Mouse (Mus musculus) kidney, postnatal 0 days (tissue): ENCODE data around the gene Piezo1. TPM values are rescaled to one million over a fixed set of nuclear protein-coding genes. Genes with fewer than 3 reads are reported as not detected.

Experiments
- ATAC-seq: fragments of 200-750 bp; cut with Nextera tagmentation; replicated peaks from 2 replicates; pipeline ENCODE4 v1.8.0; 2017; ENCODE audit warnings: low read depth, moderate number of reproducible peaks, moderate TSS enrichment, moderate library complexity; ENCODE audit not compliant: low FRiP score
- DNase-seq: peaks from one replicate; pipeline ENCODE4 v3.0.0-alpha.2; 2016; ENCODE audit warnings: low spot score
- H3K27ac ChIP-seq: fragments of 300-500 bp; sonication (generic); 2 replicates; pipeline ENCODE4 v1.5.1; 2014; ENCODE audit warnings: mild to moderate bottlenecking
- H3K27me3 ChIP-seq: fragments of 300-500 bp; sonication (generic); 2 replicates; pipeline ENCODE4 v1.6.1; 2014; ENCODE audit warnings: low read length, mixed read lengths; ENCODE audit not compliant: insufficient read depth
- H3K36me3 ChIP-seq: fragments of 300-500 bp; sonication (generic); 2 replicates; pipeline ENCODE4 v1.6.1; 2014; ENCODE audit warnings: low read length, mixed read lengths; ENCODE audit not compliant: insufficient read depth
- H3K4me1 ChIP-seq: fragments of 300-500 bp; sonication (generic); replicated peaks from 2 replicates; pipeline ENCODE4 v1.6.1; 2014; ENCODE audit warnings: antibody characterized with exemption, low read length, mixed read lengths; ENCODE audit not compliant: insufficient read depth
- H3K4me2 ChIP-seq: fragments of 300-500 bp; sonication (generic); 2 replicates; pipeline ENCODE4 v1.6.1; 2014; ENCODE audit warnings: mild to moderate bottlenecking, low read length, moderate library complexity, mixed read lengths
- H3K4me3 ChIP-seq: fragments of 300-500 bp; sonication (generic); replicated peaks from 2 replicates; pipeline ENCODE4 v1.5.1; 2014; ENCODE audit warnings: low read depth, low read length
- H3K9ac ChIP-seq: fragments of 300-500 bp; sonication (generic); 2 replicates; pipeline ENCODE4 v1.6.1; 2014; ENCODE audit warnings: low read depth, low read length
- H3K9me3 ChIP-seq: fragments of 300-500 bp; sonication (generic); replicated peaks from 2 replicates; pipeline ENCODE4 v1.6.1; 2016; ENCODE audit warnings: low read length, inconsistent platforms, mixed read lengths
- CTCF ChIP-seq: IDR thresholded peaks from 2 replicates; pipeline ENCODE4 v1.5.1; 2016; ENCODE audit warnings: antibody characterized with exemption, low read depth, mild to moderate bottlenecking, moderate library complexity
- WGBS: fragments of 180-500 bp; shearing (Covaris S2); extraction: QIAGEN DNeasy Blood & Tissue Kit; methylation state at CpG from one replicate; pipeline ENCODE4 v1.1.7; 2014; 5-methylcytosine and 5-hydroxymethylcytosine counted together
- microRNA-seq: library from miRNA; unstranded; fragments of <30 nt; microRNA quantifications from one replicate; pipeline ENCODE4, GENCODE M21; 2016
- polyA plus RNA-seq: library from polyadenylated mRNA; unstranded; fragments of >200 nt; fragmentation: Nextera tagmentation; extraction: Ambion mirVana; gene quantifications from 2 replicates; pipeline ENCODE4 v1.2.1, GENCODE M21; 2015

Gene Piezo1
- polyA plus RNA-seq, 1 experiment from 2014 or later = 14.9 TPM

DNA sequence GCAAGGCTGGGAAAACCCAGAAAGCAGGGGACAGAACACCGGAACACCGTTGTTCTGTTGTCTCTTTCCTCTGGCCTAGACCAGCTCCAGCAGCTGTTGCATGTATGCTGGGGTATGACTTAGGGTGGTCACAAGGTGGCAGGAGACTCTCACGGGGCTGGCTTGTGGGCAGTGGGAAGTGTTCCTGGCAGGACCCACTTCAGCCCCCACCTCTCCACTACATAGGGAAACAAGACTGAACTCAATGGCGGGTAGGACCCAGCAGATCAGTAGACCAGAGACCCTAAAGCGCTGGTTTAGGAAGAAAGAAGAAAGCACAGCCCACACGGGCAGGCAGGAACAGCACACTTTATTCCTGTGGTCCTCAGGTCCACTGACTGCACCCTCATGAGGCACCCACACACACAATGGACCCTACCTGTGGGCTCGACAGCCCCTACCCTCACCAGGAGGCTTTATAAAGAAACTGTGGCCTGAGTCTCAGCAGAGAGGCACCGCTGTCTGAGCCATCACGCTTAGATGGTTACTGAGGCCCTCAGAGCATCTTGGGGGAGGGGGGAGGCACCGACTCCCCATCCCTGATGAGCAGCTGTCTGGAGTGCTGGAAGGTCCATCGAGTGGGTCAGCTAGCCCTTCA is 117.7 kb downstream of the Piezo1 start:
- Histone ChIP-seq H3K4me3 (no peak overlapping the region), H3K27me3 (no peaks in the 10 kb centered on the region), H3K4me1 (peaks cover 27% of the 10 kb centered on the region), H3K9me3 (no peaks in the 10 kb centered on the region), H3K9ac (peak overlapping the region; percentile 73; the same call in 1 of the 2 replicates), H3K4me2 (peak overlapping the region; percentile 84), H3K36me3 (0 out of 2 replicates have a peak, but pooled peaks cover 9% of the 10 kb centered on the region), H3K27ac (peak overlapping the region; percentile 78; the same call in 1 of the 2 replicates)
- peak; percentile 62 for TF ChIP-seq CTCF
- 60% methylated on average over 11 of the region's 11 CpGs for WGBS
- ATAC-seq (peak; percentile 16), DNase-seq (peak; percentile 22)

DNA sequence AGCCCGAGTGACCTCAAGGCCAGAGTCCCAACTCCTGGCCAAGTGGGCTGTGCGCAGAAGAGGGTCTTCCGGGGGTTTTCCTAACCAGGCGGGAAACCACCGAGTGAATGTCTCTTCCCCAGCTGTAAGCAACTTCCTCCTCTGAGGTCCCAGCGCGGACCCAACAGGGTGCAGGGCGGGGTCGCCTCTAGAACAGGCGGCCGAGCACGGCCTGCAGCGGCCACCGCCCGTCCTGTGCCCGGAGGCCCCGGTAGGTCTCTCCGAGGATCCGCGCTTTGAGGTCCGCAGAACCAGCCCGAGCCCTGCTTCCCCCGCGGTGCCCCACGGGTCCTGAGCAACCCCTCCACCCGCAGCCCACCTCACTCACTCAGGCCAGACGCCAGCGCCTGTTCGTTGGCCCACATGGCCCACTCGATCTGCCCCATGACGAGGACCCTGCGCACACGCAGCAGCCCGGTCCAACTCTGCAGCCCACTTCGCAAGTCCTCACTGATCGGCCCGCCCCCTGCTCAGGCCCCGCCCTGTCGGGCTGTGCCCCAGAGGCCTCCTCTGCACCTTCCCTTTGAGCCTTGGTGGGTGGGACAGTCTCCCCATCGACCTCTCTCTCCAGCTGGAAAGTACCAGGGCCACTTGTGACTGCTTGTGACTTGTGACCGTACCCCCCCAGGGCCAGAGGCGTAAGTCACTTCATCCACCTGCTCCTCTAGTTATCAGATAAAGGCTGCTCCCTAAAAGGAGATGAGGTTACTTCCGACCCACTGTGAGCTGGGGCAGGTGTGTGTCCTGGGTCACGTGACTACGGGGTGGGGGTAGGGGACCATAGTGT is 118.5 kb downstream of the Piezo1 start, which contains the start of gene Cyba:
Gene Cyba (minus strand): TSS at position 488 of the 826 bp plus-strand sequence.
- Histone ChIP-seq H3K27ac (peak within 1 kb of the TSS; percentile 78), H3K36me3 (0 out of 2 replicates have a peak, but pooled peaks cover 9% of the 10 kb centered on the region), H3K4me2 (peak within 1 kb of the TSS; percentile 84), H3K9ac (peak within 1 kb of the TSS; percentile 73), H3K27me3 (no peaks in the 10 kb centered on the region), H3K9me3 (no peaks in the 10 kb centered on the region), H3K4me1 (peaks cover 23% of the 10 kb centered on the region), H3K4me3 (peak within 1 kb of the TSS; percentile 55)
- DNase-seq (peak; percentile 79), ATAC-seq (peak; percentile 83)
- no peak for TF ChIP-seq CTCF
- 4% methylated on average over 44 of the region's 45 CpGs for WGBS

Small RNA genes within 50 kb of the gene (microRNA-seq; reads per million reads assigned to microRNA genes)
- not detected for gene Gm24366

Other genes with a start within 250 kb of the Piezo1 start
- not detected in 2 replicates for gene Trhr2, start 190.6 kb downstream of the Piezo1 start, polyA plus RNA-seq
- 33.7 and 35.1 TPM in 2 replicates for gene Zc3h18, start 174.7 kb downstream of the Piezo1 start, polyA plus RNA-seq
- gene Il17c, start 129.3 kb downstream of the Piezo1 start, polyA plus RNA-seq = not detected in 2 replicates
- 647 and 704 TPM in 2 replicates for gene Cyba, start 118.4 kb downstream of the Piezo1 start, polyA plus RNA-seq
- gene Mvd, start 107.9 kb downstream of the Piezo1 start, polyA plus RNA-seq = 31.2 and 36.3 TPM in 2 replicates
- gene Snai3, start 90.6 kb downstream of the Piezo1 start, polyA plus RNA-seq = 0.67 and 1.0 TPM in 2 replicates
- 44.0 and 44.5 TPM in 2 replicates for gene Rnf166, start 75.3 kb downstream of the Piezo1 start, polyA plus RNA-seq
- gene Ctu2, start 75.2 kb downstream of the Piezo1 start, polyA plus RNA-seq = 44.5 and 45.6 TPM in 2 replicates
- 21.2 and 24.7 TPM in 2 replicates for gene Cdt1, start 16.7 kb upstream of the Piezo1 start, polyA plus RNA-seq
- gene Aprt, start 25.6 kb upstream of the Piezo1 start, polyA plus RNA-seq = 354 and 392 TPM in 2 replicates
- 19.4 and 23.3 TPM in 2 replicates for gene Galns, start 60.1 kb upstream of the Piezo1 start, polyA plus RNA-seq
- gene Trappc2l, start 60.3 kb upstream of the Piezo1 start, polyA plus RNA-seq = 64.5 and 73.3 TPM in 2 replicates
- 0.15 and 0.22 TPM in 2 replicates for gene Pabpn1l, start 71.4 kb upstream of the Piezo1 start, polyA plus RNA-seq
- 3.6 and 4.4 TPM in 2 replicates for gene Cbfa2t3, start 147.8 kb upstream of the Piezo1 start, polyA plus RNA-seq
- 21.4 and 23.4 TPM in 2 replicates for gene Acsf3, start 224.2 kb upstream of the Piezo1 start, polyA plus RNA-seq